Mouse (Mus musculus): ENCODE measurements around the gene B4gat1.

DNA sequence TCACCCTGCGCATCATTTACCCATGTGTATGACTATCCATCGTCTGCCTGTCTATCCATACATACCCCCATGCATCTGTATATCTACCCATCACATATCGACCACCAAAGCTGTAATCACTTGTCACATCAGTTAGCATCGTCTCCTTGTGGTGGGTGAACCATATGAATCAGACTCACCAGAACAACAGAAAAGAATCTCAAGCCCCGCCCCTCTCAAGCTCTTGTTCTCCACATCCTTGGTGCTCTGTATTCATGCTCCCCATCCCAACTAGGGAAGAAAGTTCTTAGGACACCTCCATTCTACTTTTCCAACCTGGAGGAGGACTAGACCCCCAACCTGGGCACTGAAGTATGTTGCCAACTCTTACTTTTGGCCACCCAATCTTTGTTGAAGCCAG lies 23.4 kb downstream of the B4gat1 start:
- TF ChIP-seq GATA1 (IDR thresholded peaks at IDR 0.05; ENCODE audit: low read length) = no peak
- TF ChIP-seq TAL1 (IDR thresholded peaks at IDR 0.05; ENCODE audit: low read length) = no peak
